Mouse (Mus musculus) heart, postnatal 0 days (tissue): ENCODE measurements around the gene Pfas.
"Not testable (repeated sequence)": the region's sequence is repeated elsewhere in the genome, so short reads cannot be mapped to it uniquely, and the experiment has no call there.

Source experiments
- CTCF ChIP-seq: IDR thresholded peaks from 2 replicates; pipeline ENCODE4 v1.5.1; 2016; ENCODE audit warnings: antibody characterized with exemption, control low read depth, low read depth
- EP300 ChIP-seq: IDR thresholded peaks from 2 replicates; pipeline ENCODE4 v1.6.1; 2016; ENCODE audit warnings: antibody characterized with exemption, low read depth

DNA sequence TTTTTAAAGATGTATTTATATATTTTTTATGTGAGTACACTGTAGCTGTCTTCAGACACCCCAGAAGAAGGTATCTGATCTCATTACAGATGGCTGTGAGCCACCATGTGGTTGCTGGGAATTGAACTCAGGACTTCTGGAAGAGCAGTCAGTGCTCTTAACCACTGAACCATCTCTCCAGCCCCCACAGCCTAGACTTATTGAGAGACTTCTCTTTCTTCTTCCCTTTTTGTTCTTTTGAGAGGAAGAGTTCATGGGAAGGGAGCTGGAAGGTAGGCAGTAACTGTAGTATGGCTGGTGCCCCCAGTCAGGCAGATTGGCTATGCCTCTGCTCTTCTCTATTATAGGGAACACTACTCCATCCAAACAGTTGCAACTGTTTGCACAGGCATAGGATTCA lies 1.7 kb downstream of the Pfas start:
- TF ChIP-seq EP300, CTCF: not testable (repeated sequence)
